ENCODE assay signal across 13 mouse cellular contexts in genomic region chr1:88214462-88214952, GRCm38 (mm10). TPM values are rescaled to one million over a fixed set of nuclear protein-coding genes. Genes with fewer than 3 reads are reported as not detected.
DNase-seq lines count a peak whose midpoint lies in the region; ATAC-seq lines count a peak whose summit lies in the region.
"Had no signal": no experiment of that assay in that cellular context is flagged by ENCODE, and none has a peak within 500 bp of the region (broad histone marks: within the 10 kb centered on the region; RNA-seq: fewer than 3 reads in every experiment).

No protein-coding gene starts in this region.

- H3K4me1 ChIP-seq in midbrain, embryonic 10.5 days = no peaks in the 10 kb centered on the region
- no peaks in the 10 kb centered on the region for H3K4me1 ChIP-seq in midbrain, embryonic 16.5 days (ENCODE audit: control insufficient read depth, insufficient read depth, low read length)
- H3K4me1 ChIP-seq: heart, embryonic 15.5 days had no signal

- 82% methylated on average over 2 of the region's 2 CpGs for WGBS in midbrain, embryonic 10.5 days
- 77% methylated on average over 2 of the region's 2 CpGs for WGBS in midbrain, embryonic 16.5 days

- no peak for ATAC-seq in midbrain, embryonic 16.5 days

- no peak overlapping the region for H3K4me2 ChIP-seq in midbrain, embryonic 16.5 days (ENCODE audit: low read length)
- H3K4me2 ChIP-seq: heart, embryonic 15.5 days had no signal

- H3K27ac ChIP-seq in midbrain, embryonic 10.5 days (replicated peaks) = no peak overlapping the region
- no peak overlapping the region for H3K27ac ChIP-seq in midbrain, embryonic 16.5 days (ENCODE audit: low read length)
- H3K27ac ChIP-seq: heart, embryonic 15.5 days had no signal

- H3K36me3 ChIP-seq in midbrain, embryonic 10.5 days = no peaks in the 10 kb centered on the region
- no peaks in the 10 kb centered on the region for H3K36me3 ChIP-seq in midbrain, embryonic 16.5 days (ENCODE audit: control insufficient read depth, insufficient read depth, low read length)
- H3K36me3 ChIP-seq: heart, embryonic 15.5 days had no signal

- intact Hi-C loops in gastrocnemius, postnatal 36 days (cut with DNase I) = no loop called here

- no peak overlapping the region for H3K4me3 ChIP-seq in midbrain, embryonic 10.5 days
- H3K4me3 ChIP-seq in midbrain, embryonic 16.5 days (ENCODE audit: low read depth, low read length) = no peak overlapping the region
- H3K4me3 ChIP-seq: heart, embryonic 15.5 days had no signal

- H3K9ac ChIP-seq in midbrain, embryonic 16.5 days (ENCODE audit: low read depth, low read length) = no peak overlapping the region
- H3K9ac ChIP-seq: heart, embryonic 15.5 days had no signal

- DNase-seq in gastrocnemius, adult 18-20 months (ENCODE audit: low spot score) = peak; percentile 9
- DNase-seq in gastrocnemius, postnatal 36 days = no peak
- peak; percentile 15 for DNase-seq in midbrain, embryonic 10.5 days (ENCODE audit: low spot score)
- peak; percentile 9 for DNase-seq in adipocyte (ENCODE audit: low spot score)
- DNase-seq in naive thymus-derived CD4-positive, alpha-beta T cell, adult 2 months (ENCODE audit: low read depth) = peak; percentile 11
- no peak for DNase-seq in spleen, postnatal 10 days (ENCODE audit: low spot score in 2 of 2)
- no peak for DNase-seq in urinary bladder, adult 18-20 months (ENCODE audit: low spot score in 2 of 2)
- DNase-seq: kidney, adult 9 months had no signal

- no peaks in the 10 kb centered on the region for H3K27me3 ChIP-seq in midbrain, embryonic 10.5 days (ENCODE audit: low read depth, poor library complexity, severe bottlenecking)
- no peaks in the 10 kb centered on the region for H3K27me3 ChIP-seq in midbrain, embryonic 16.5 days (ENCODE audit: control insufficient read depth, insufficient read depth, low read depth, low read length)
- H3K27me3 ChIP-seq: heart, embryonic 15.5 days had no signal

- H3K9me3 ChIP-seq in midbrain, embryonic 10.5 days (replicated peaks) = peaks cover 3% of the 10 kb centered on the region
- peaks cover 62% of the 10 kb centered on the region for H3K9me3 ChIP-seq in midbrain, embryonic 16.5 days (replicated peaks; ENCODE audit: control insufficient read depth, low read length, poor library complexity, severe bottlenecking)

RNA-seq across cellular contexts. Expression of gene Ugt1a1, which starts 2.7 kb away (rescaled TPM):
- under 1 TPM in 1 of 2 experiments, not detected in 1; 0.09 TPM for total RNA-seq in gastrocnemius, adult 18-20 months (2021)
- total RNA-seq in gastrocnemius, postnatal 36 days (2021) = not detected
- polyA plus RNA-seq in midbrain, embryonic 10.5 days (2016; fragmentation: Nextera tagmentation; extraction: Ambion mirVana) = not detected in 2 replicates
- polyA plus RNA-seq in midbrain, embryonic 16.5 days (2015; fragmentation: Nextera tagmentation; extraction: Ambion mirVana) = not detected in 2 replicates
- total RNA-seq: left cerebral cortex, postnatal 25 days had no signal
- polyA plus RNA-seq: heart, embryonic 15.5 days; neural tube, embryonic 14.5 days had no signal

RNA-seq across cellular contexts. Expression of gene Dnajb3, which starts 8.9 kb away (rescaled TPM):
- not detected for total RNA-seq in gastrocnemius, adult 18-20 months (2021)
- total RNA-seq in gastrocnemius, postnatal 36 days (2021) = not detected
- 10.7 and 11.1 TPM in 2 replicates for polyA plus RNA-seq in midbrain, embryonic 10.5 days (2016; fragmentation: Nextera tagmentation; extraction: Ambion mirVana)
- polyA plus RNA-seq in midbrain, embryonic 16.5 days (2015; fragmentation: Nextera tagmentation; extraction: Ambion mirVana) = 12.8 and 13.1 TPM in 2 replicates

RNA-seq across cellular contexts. Expression of gene Mroh2a, which starts 12.3 kb away (rescaled TPM):
- not detected for total RNA-seq in gastrocnemius, adult 18-20 months (2021)
- not detected for total RNA-seq in gastrocnemius, postnatal 36 days (2021)
- 0.91 and 1.3 TPM in 2 replicates for polyA plus RNA-seq in midbrain, embryonic 10.5 days (2016; fragmentation: Nextera tagmentation; extraction: Ambion mirVana)
- 0.75 and 0.92 TPM in 2 replicates for polyA plus RNA-seq in midbrain, embryonic 16.5 days (2015; fragmentation: Nextera tagmentation; extraction: Ambion mirVana)

RNA-seq across cellular contexts. Expression of gene Ugt1a2, which starts 14.1 kb away (rescaled TPM):
- under 1 TPM in 1 of 2 experiments, not detected in 1; 0.09 TPM for total RNA-seq in gastrocnemius, adult 18-20 months (2021)
- not detected for total RNA-seq in gastrocnemius, postnatal 36 days (2021)
- polyA plus RNA-seq in midbrain, embryonic 10.5 days (2016; fragmentation: Nextera tagmentation; extraction: Ambion mirVana) = not detected in 2 replicates
- not detected in 2 replicates for polyA plus RNA-seq in midbrain, embryonic 16.5 days (2015; fragmentation: Nextera tagmentation; extraction: Ambion mirVana)
- total RNA-seq: left cerebral cortex, postnatal 25 days had no signal
- polyA plus RNA-seq: heart, embryonic 15.5 days had no signal

RNA-seq across cellular contexts. Expression of gene Ugt1a5, which starts 48.7 kb away (rescaled TPM):
- under 1 TPM in 1 of 2 experiments, not detected in 1; 0.14 TPM for total RNA-seq in gastrocnemius, adult 18-20 months (2021)
- total RNA-seq in gastrocnemius, postnatal 36 days (2021) = under 1 TPM in 1 of 2 experiments, not detected in 1; 0.22 TPM
- not detected in 2 replicates for polyA plus RNA-seq in midbrain, embryonic 10.5 days (2016; fragmentation: Nextera tagmentation; extraction: Ambion mirVana)
- not detected in 2 replicates for polyA plus RNA-seq in midbrain, embryonic 16.5 days (2015; fragmentation: Nextera tagmentation; extraction: Ambion mirVana)
- total RNA-seq: left cerebral cortex, postnatal 25 days had no signal
- polyA plus RNA-seq: heart, embryonic 15.5 days; neural tube, embryonic 14.5 days; spleen, adult 2 months had no signal

Comparison
In these comparisons a context has a peak if more than half of its experiments do, and no peak if none do; other contexts are left out.
1. DNase-seq: peak in gastrocnemius, adult 18-20 months (single experiment), midbrain, embryonic 10.5 days (single experiment), adipocyte (single experiment) and naive thymus-derived CD4-positive, alpha-beta T cell, adult 2 months (single experiment); none in gastrocnemius, postnatal 36 days (0 of 2), spleen, postnatal 10 days (0 of 2) and urinary bladder, adult 18-20 months (0 of 2).